Mouse (Mus musculus) megakaryocyte, embryonic 14.5 days (primary cell): ENCODE results near the gene Atp8b4.

ENCODE experiments used
- FLI1 ChIP-seq: IDR thresholded peaks from 2 replicates; pipeline ENCODE4 v1.6.1; 2012; ENCODE audit warnings: low read length, inconsistent platforms, mixed read lengths
- GATA1 ChIP-seq: IDR thresholded peaks from 3 replicates; pipeline ENCODE4 v1.6.1; 2012; ENCODE audit warnings: mixed read lengths, low read length, inconsistent platforms, borderline replicate concordance

GRCm38 (mm10) chr2:126360688-126361087, 139.8 kb downstream of the Atp8b4 start:
- TF ChIP-seq GATA1 = no peak
- no peak for TF ChIP-seq FLI1
